Mouse (Mus musculus): Measurements from ENCODE around the gene Tbx21. TPM values are rescaled to one million over a fixed set of nuclear protein-coding genes. Genes with fewer than 3 reads are reported as not detected.

Tbx21 gene
- total RNA-seq (2017): 0.45 and 1.1 TPM in 2 replicates

GRCm38 (mm10) chr11:97114671-97115601 lies at the start of gene Tbx21:
Gene Tbx21, minus strand, starts transcription at chr11:97115331.
- ATAC-seq (replicated peaks in 1 of 2; ENCODE audit: insufficient read depth in 1 of 2, low FRiP score in 2 of 2, low TSS enrichment in 1 of 2, low read depth in 1 of 2, poor library complexity in 2 of 2, severe bottlenecking in 2 of 2): no peak

DNA sequence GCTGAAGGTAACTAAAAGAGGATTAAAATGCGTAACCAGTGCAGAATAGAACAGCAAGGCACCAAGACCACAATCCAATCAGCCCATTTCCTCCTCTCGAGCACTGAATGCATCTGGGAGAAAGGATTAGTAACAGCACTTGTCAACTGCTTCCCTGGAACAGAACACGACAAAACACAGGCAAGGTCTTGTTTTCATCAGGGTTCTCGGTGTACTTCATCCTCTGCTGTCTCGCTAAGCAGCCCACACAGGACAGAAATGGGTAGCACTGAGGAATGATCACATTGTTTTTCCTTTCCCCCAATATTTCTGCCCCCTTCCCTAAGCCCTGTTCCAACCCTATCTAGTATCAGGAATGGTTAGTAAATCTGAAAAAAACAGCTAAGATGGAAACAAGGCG lies 45.2 kb upstream of the Tbx21 start:
- ATAC-seq (replicated peaks in 1 of 2; ENCODE audit: insufficient read depth in 1 of 2, low FRiP score in 2 of 2, low TSS enrichment in 1 of 2, low read depth in 1 of 2, poor library complexity in 2 of 2, severe bottlenecking in 2 of 2): no peak

GRCm38 (mm10) chr11:97156999-97157398 lies 41.9 kb upstream of the Tbx21 start:
- ATAC-seq (replicated peaks in 1 of 2; ENCODE audit: insufficient read depth in 1 of 2, low FRiP score in 2 of 2, low TSS enrichment in 1 of 2, low read depth in 1 of 2, poor library complexity in 2 of 2, severe bottlenecking in 2 of 2): no peak

- no peak for ATAC-seq (replicated peaks in 1 of 2; ENCODE audit: insufficient read depth in 1 of 2, low FRiP score in 2 of 2, low TSS enrichment in 1 of 2, low read depth in 1 of 2, poor library complexity in 2 of 2, severe bottlenecking in 2 of 2)
Observed at GRCm38 (mm10) chr11:97152662-97153287, 37.6 kb upstream of the Tbx21 start.

DNA sequence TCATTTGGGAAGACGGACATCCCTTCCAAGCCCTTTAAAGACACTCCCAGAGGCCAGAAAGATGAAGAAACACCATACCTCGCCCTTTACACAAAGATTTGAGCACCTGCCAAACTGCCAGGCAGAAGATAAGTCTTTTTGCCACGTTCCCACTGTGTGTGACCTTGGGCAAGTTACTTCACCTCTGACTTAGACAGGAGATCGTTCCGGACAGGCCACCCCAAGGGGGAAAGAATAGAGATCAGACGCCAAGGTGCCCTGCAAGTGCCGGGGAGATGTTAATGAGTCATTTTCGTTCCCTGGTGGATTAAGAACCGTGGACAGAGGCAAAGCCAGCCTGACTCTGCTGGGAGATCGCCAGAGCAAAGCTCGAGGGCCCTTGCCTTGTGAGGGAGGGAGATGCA lies 36.9 kb upstream of the Tbx21 start:
- ATAC-seq (replicated peaks in 1 of 2; ENCODE audit: insufficient read depth in 1 of 2, low FRiP score in 2 of 2, low TSS enrichment in 1 of 2, low read depth in 1 of 2, poor library complexity in 2 of 2, severe bottlenecking in 2 of 2): no peak

DNA sequence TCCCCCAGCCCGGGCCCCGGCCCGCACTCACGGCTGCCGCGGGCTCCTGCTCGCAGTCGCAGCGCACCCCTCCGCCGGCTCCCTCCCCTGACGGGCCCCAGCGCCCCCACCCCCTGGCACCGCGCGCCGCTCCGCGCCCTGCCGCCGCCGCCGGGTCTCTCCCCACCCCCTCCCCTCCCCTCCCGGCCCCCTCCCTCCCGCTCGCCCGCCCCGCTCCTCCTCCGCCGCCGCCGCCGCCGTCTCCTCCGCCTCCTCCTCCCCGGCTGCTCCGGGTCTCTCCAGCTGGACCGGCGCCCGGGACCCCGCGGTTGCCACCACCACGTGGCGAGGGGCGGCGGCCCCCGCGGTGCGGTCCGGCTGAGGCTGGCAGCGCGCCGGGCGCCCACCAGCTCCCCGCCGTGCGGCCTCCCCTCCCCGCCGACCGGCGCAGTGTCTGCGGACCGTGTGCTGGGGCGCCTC lies 36.2 kb upstream of the Tbx21 start, which contains the start of gene Tbkbp1:
Gene Tbkbp1, minus strand, starts transcription at position 153 of the 459 bp plus-strand sequence.
- ATAC-seq (replicated peaks in 1 of 2; ENCODE audit: insufficient read depth in 1 of 2, low FRiP score in 2 of 2, low TSS enrichment in 1 of 2, low read depth in 1 of 2, poor library complexity in 2 of 2, severe bottlenecking in 2 of 2): no peak

DNA sequence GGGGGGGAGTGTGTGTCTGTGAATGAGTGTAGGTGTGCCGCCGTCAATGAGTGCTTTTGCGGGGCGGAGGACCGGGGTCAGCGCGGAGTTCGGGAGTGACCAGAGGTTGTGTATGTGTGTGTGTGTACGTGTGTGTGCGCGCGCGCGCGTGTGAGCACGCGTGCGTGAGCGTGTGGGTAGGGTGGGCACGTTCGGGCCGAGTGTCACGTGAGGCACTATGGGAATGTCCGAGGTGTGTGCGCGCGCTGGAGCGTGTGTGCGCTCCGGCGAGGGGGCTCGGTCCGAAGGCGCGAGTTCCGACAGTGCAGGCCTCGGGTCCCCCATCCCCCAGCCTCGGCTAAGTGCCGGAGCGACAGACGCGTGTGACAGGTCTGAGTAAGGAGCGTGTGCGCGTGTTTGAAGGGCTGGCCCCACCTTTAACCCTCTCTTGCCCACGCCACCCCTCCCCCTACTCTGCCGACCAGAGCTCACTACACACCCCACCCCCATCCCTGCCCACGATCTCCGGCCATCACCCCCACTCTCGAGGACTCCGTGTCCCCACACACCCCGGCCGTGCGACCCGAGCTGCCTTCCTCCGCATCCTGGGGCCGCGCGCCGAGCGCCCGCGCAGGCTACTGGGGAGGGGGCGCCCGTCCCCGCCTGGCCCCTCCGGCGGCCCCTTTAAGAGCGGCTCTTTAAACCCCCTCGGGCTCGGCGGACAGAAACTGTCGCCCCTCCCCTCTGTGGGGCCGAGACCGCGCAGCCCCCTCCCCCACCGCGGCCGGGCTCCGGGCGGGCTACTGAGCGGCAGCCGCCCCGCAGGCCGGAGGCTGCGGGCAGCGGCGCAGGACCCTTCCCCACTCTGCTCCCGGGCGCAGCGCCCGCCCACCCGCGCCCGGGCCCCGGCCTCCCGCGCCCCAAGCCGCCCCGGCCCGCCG lies 35.5 kb upstream of the Tbx21 start:
- ATAC-seq (replicated peaks in 1 of 2; ENCODE audit: insufficient read depth in 1 of 2, low FRiP score in 2 of 2, low TSS enrichment in 1 of 2, low read depth in 1 of 2, poor library complexity in 2 of 2, severe bottlenecking in 2 of 2): peak; percentile 25 to 34; a peak in 2 of 4 replicates

DNA sequence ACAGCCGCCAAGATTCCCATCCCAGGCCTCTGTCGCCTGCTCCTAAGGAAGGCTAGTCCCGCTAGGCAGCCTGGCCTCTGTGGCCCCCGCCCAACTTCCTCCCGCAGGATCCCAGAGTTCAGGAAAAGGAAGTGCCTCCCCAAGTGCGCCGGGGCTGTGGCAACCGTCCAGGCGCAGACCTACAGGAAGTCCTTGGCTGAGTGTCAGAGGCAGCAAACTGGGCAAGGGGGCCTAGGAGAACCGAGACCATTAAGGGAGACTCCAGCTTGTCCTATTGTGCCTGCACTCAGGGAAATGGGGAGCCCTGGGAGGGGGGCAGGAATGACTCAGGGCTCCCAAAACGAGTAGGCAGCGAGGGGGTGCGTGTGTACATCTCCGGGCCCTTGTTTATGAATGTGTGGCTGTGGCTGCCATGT lies 34.9 kb upstream of the Tbx21 start:
- peak; percentile 39 to 56 for ATAC-seq (replicated peaks in 1 of 2; ENCODE audit: insufficient read depth in 1 of 2, low FRiP score in 2 of 2, low TSS enrichment in 1 of 2, low read depth in 1 of 2, poor library complexity in 2 of 2, severe bottlenecking in 2 of 2)

DNA sequence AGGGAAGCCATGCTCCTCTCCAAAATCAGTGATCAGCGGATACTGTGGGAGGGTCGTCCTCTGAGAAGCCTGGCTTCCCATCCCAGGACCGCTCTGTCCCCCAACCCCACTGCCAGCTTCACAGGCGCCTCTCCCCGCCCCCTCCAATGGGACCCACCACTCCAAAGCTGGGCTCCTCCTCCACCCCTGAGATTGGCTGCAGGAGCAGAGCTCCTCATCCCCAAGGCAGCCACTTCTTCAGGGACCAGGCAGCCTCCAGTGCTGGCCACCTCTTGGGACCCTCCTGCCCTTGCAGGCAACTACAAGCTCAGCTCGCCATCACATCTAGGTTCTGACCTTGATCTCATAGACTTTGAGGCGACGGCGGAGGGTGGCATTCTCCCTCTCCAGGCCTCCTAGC lies 33.9 kb upstream of the Tbx21 start:
- ATAC-seq (replicated peaks in 1 of 2; ENCODE audit: insufficient read depth in 1 of 2, low FRiP score in 2 of 2, low TSS enrichment in 1 of 2, low read depth in 1 of 2, poor library complexity in 2 of 2, severe bottlenecking in 2 of 2): no peak

- no peak for ATAC-seq (replicated peaks in 1 of 2; ENCODE audit: insufficient read depth in 1 of 2, low FRiP score in 2 of 2, low TSS enrichment in 1 of 2, low read depth in 1 of 2, poor library complexity in 2 of 2, severe bottlenecking in 2 of 2)
Observed at GRCm38 (mm10) chr11:97148591-97148990, 33.5 kb upstream of the Tbx21 start.

GRCm38 (mm10) chr11:97147333-97147732 lies 32.2 kb upstream of the Tbx21 start:
- ATAC-seq (replicated peaks in 1 of 2; ENCODE audit: insufficient read depth in 1 of 2, low FRiP score in 2 of 2, low TSS enrichment in 1 of 2, low read depth in 1 of 2, poor library complexity in 2 of 2, severe bottlenecking in 2 of 2): no peak

- ATAC-seq (replicated peaks in 1 of 2; ENCODE audit: insufficient read depth in 1 of 2, low FRiP score in 2 of 2, low TSS enrichment in 1 of 2, low read depth in 1 of 2, poor library complexity in 2 of 2, severe bottlenecking in 2 of 2): no peak
Observed at GRCm38 (mm10) chr11:97146724-97147123, 31.6 kb upstream of the Tbx21 start.

DNA sequence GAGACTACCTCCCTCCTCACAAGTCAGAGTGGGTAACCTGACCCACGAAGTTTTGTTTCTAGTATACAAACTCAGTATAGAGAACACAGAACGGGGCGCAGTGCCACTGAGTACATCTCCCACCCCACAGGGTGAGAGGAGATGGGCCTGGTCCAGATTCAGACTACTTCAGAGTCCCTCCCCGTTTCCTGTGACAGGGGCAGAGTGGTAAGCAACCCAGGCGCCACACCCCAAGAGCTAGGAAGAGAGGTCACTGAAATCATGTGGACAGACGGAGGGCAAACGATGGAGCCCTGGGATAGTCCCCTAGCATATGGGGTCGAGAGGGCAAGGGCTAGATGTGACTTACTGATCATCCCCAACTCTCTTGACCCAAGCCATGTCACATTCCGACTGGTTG lies 30.8 kb upstream of the Tbx21 start:
- no peak for ATAC-seq (replicated peaks in 1 of 2; ENCODE audit: insufficient read depth in 1 of 2, low FRiP score in 2 of 2, low TSS enrichment in 1 of 2, low read depth in 1 of 2, poor library complexity in 2 of 2, severe bottlenecking in 2 of 2)

- no peak for ATAC-seq (replicated peaks in 1 of 2; ENCODE audit: insufficient read depth in 1 of 2, low FRiP score in 2 of 2, low TSS enrichment in 1 of 2, low read depth in 1 of 2, poor library complexity in 2 of 2, severe bottlenecking in 2 of 2)
Observed at GRCm38 (mm10) chr11:97145320-97145719, 30.2 kb upstream of the Tbx21 start.

DNA sequence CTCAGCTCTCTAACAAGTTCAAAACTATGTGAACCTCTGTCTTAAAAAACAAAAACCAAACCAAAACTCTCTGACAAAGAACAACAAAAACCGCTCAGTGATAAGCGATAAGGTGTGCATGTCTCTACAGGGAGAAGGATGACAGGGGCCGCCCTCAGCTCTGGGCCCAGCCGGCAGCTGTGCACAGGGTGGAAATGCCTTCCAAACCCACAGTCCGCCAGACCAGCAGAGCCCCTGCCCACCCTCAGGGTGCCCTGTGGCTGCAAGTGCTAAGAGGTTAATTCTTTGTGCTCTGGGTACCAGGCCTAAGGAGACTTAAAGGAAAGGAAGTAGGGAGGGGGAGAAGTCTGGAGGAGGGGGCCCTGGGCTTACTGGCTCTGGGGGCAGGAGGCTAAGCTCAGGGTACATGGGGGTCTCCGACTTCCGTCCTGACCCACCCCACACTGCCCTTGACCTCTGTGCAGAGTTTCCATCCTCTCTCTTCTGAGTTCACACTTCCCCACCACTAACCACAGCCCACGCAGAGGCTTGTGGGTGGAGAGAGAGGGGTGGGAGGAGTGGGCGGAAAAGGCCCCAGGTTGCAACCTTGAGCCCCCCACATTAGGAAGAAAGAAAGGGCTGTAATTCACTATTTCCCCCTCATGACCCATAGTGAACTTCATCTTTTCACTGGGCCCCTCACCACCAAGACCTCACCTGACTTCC lies 28.2 kb upstream of the Tbx21 start:
- peak in 1 of 2 experiments; percentile 12; a peak in 2 of 4 replicates for ATAC-seq (replicated peaks in 1 of 2; ENCODE audit: insufficient read depth in 1 of 2, low FRiP score in 2 of 2, low TSS enrichment in 1 of 2, low read depth in 1 of 2, poor library complexity in 2 of 2, severe bottlenecking in 2 of 2)

GRCm38 (mm10) chr11:97142159-97142608 lies 27.1 kb upstream of the Tbx21 start:
- peak; percentile 86 to 91 for ATAC-seq (replicated peaks in 1 of 2; ENCODE audit: insufficient read depth in 1 of 2, low FRiP score in 2 of 2, low TSS enrichment in 1 of 2, low read depth in 1 of 2, poor library complexity in 2 of 2, severe bottlenecking in 2 of 2)

- ATAC-seq (replicated peaks in 1 of 2; ENCODE audit: insufficient read depth in 1 of 2, low FRiP score in 2 of 2, low TSS enrichment in 1 of 2, low read depth in 1 of 2, poor library complexity in 2 of 2, severe bottlenecking in 2 of 2): no peak
Observed at GRCm38 (mm10) chr11:97140811-97141210, 25.7 kb upstream of the Tbx21 start.

Measured in hematopoietic stem cell, adult 5-6 weeks (primary cell).